Mouse (Mus musculus) urinary bladder, postnatal 25 days (tissue): ENCODE data around the gene Rab22a.
"Not testable (repeated sequence)": the region's sequence is repeated elsewhere in the genome, so short reads cannot be mapped to it uniquely, and the experiment has no call there.

Experiments used
- DNase-seq: peaks from one replicate; pipeline ENCODE4 v3.0.0; 2022; ENCODE audit warnings: low spot score

Rab22a gene

GRCm38 (mm10) chr2:173672328-173672896 lies 12.9 kb downstream of the Rab22a start:
- DNase-seq: no peak

GRCm38 (mm10) chr2:173673469-173673868 lies 13.9 kb downstream of the Rab22a start:
- DNase-seq: no peak

GRCm38 (mm10) chr2:173678593-173678992 lies 19.0 kb downstream of the Rab22a start:
- no peak for DNase-seq

- no peak for DNase-seq
Measured at GRCm38 (mm10) chr2:173679217-173679616, 19.7 kb downstream of the Rab22a start.

- no peak for DNase-seq
Measured at GRCm38 (mm10) chr2:173680153-173680552, 20.6 kb downstream of the Rab22a start.

GRCm38 (mm10) chr2:173682773-173683172 lies 23.2 kb downstream of the Rab22a start:
- no peak for DNase-seq

GRCm38 (mm10) chr2:173685781-173686361 lies 26.3 kb downstream of the Rab22a start:
- DNase-seq: no peak

- no peak for DNase-seq
Measured at GRCm38 (mm10) chr2:173687363-173687762, 27.8 kb downstream of the Rab22a start.

- no peak for DNase-seq
Measured at GRCm38 (mm10) chr2:173689835-173690234, 30.3 kb downstream of the Rab22a start.

- DNase-seq: no peak
Measured at GRCm38 (mm10) chr2:173691748-173692147, 32.2 kb downstream of the Rab22a start.

GRCm38 (mm10) chr2:173692693-173693092 lies 33.1 kb downstream of the Rab22a start:
- DNase-seq: no peak

- DNase-seq: no peak
Measured at GRCm38 (mm10) chr2:173698850-173699249, 39.3 kb downstream of the Rab22a start.

- no peak for DNase-seq
Measured at GRCm38 (mm10) chr2:173702096-173702866, 42.7 kb downstream of the Rab22a start.

- no peak for DNase-seq
Measured at GRCm38 (mm10) chr2:173702867-173703237, 43.3 kb downstream of the Rab22a start.

- DNase-seq: no peak
Measured at GRCm38 (mm10) chr2:173705827-173706551, 46.4 kb downstream of the Rab22a start.

GRCm38 (mm10) chr2:173707626-173708025 lies 48.1 kb downstream of the Rab22a start:
- not testable (repeated sequence) for DNase-seq

GRCm38 (mm10) chr2:173710193-173710592 lies 50.6 kb downstream of the Rab22a start:
- no peak for DNase-seq

- DNase-seq: no peak
Measured at GRCm38 (mm10) chr2:173712656-173713055, 53.1 kb downstream of the Rab22a start.

GRCm38 (mm10) chr2:173713241-173713640 lies 53.7 kb downstream of the Rab22a start:
- no peak for DNase-seq

- DNase-seq: no peak
Measured at GRCm38 (mm10) chr2:173714620-173715218, 55.2 kb downstream of the Rab22a start.

- DNase-seq: no peak
Measured at GRCm38 (mm10) chr2:173716966-173717365, 57.4 kb downstream of the Rab22a start.

GRCm38 (mm10) chr2:173719115-173719514 lies 59.6 kb downstream of the Rab22a start, which contains the start of gene 1700010B08Rik:
1700010B08Rik (plus strand) TSS chr2:173719415.
- DNase-seq: not testable (repeated sequence)
